Mouse (Mus musculus) testis, adult 2 months (tissue): Measurements from ENCODE around the gene Prkcsh. TPM values are rescaled to one million over a fixed set of nuclear protein-coding genes. Genes with fewer than 3 reads are reported as not detected.

Experiments used
- H3K27ac ChIP-seq: fragments of 200-500 bp; 2 replicates; pipeline ENCODE4 v1.5.1; 2012; ENCODE audit warnings: low read depth, low read length; ENCODE audit not compliant: control insufficient read depth, insufficient read depth
- H3K27me3 ChIP-seq: fragments of 200-500 bp; 2 replicates; pipeline ENCODE4 v1.6.1; 2012; ENCODE audit warnings: mild to moderate bottlenecking, low read length, moderate library complexity; ENCODE audit not compliant: control insufficient read depth, insufficient read depth
- H3K36me3 ChIP-seq: fragments of 200-500 bp; 2 replicates; pipeline ENCODE4 v1.6.1; 2012; ENCODE audit warnings: mild to moderate bottlenecking, low read length; ENCODE audit not compliant: control insufficient read depth, insufficient read depth
- H3K4me1 ChIP-seq: fragments of 200-500 bp; 2 replicates; pipeline ENCODE4 v1.6.1; 2012; ENCODE audit warnings: low read length; ENCODE audit not compliant: control insufficient read depth, insufficient read depth
- H3K4me3 ChIP-seq: fragments of 200-500 bp; 2 replicates; pipeline ENCODE4 v1.5.1; 2012; ENCODE audit warnings: low read depth, mild to moderate bottlenecking, low read length, moderate library complexity, mixed read lengths; ENCODE audit not compliant: control insufficient read depth
- CTCF ChIP-seq: fragments of 200-500 bp; IDR thresholded peaks from 2 replicates; pipeline ENCODE4 v1.5.1; 2012; ENCODE audit warnings: low read depth, mild to moderate bottlenecking, inconsistent platforms, low read length, moderate library complexity; ENCODE audit not compliant: control insufficient read depth, insufficient read depth, insufficient replicate concordance
- POLR2A ChIP-seq: fragments of 200-500 bp; IDR thresholded peaks from 2 replicates; pipeline ENCODE4 v1.6.1; 2012; ENCODE audit warnings: low read depth, mild to moderate bottlenecking, inconsistent platforms, low read length, moderate library complexity; ENCODE audit not compliant: control insufficient read depth
- polyA plus RNA-seq: library from polyadenylated mRNA; depleted of rRNA; stranded (reverse); fragments of >200 nt; gene quantifications from 2 replicates; pipeline ENCODE4 v1.2.3, GENCODE M21; 2012

Gene Prkcsh
- polyA plus RNA-seq, 1 experiment: 41.2 TPM

DNA sequence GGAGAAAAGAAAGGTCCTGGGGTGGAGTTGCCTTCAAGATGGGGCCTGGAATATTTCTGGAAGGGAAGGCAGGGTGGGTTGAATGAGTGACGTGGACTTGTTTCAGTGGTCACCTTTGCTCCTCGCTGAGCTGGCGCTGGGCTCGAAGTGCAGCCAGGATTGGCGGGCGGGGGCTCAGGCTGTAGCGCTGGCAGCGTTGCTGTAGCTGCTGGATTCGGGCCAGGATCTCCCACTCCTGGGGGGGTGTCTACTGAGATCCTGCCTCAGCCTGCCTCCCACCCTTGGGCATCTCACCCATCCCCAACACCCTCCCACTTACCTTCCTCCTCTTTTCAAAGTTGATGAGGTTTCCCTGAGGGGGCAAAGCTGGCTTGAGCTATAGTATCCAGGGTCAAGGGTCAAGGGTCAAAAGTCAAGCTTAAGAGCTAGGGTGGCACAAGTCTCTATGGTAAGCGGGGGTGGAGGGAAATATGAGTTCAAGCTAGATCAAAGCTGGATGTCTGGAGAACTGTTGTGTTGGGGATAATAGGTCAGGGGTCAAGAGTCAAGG lies 25.9 kb upstream of the Prkcsh start:
- TF ChIP-seq CTCF (no peak), POLR2A (no peak)
- Histone ChIP-seq H3K4me3 (no peak overlapping the region), H3K27ac (no peak overlapping the region), H3K27me3 (no peaks in the 10 kb centered on the region), H3K36me3 (no peaks in the 10 kb centered on the region), H3K4me1 (peaks cover 7% of the 10 kb centered on the region)

DNA sequence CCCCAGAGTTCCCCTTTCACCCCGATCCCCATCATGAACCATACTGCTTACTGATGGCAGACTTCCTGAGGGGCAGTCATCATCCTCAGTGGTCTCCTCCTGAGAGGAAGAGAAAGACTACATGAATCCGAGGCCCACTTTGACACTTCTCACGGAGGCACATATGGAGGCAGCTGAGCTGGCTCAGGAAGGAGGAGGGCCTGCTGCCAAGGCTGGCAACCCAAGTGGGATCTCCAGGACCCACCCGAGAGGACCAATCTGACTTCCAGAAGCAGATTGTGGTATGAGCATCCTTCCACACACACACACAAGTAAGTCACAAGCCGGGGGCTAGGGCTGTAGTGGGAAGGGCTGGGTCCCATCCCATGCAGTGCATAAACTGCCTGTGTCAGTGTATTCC lies 25.3 kb upstream of the Prkcsh start:
- no peak overlapping the region for H3K27ac ChIP-seq
- no peaks in the 10 kb centered on the region for H3K27me3 ChIP-seq
- H3K36me3 ChIP-seq: no peaks in the 10 kb centered on the region
- no peak for TF ChIP-seq CTCF
- no peak for TF ChIP-seq POLR2A
- H3K4me1 ChIP-seq: peaks cover 7% of the 10 kb centered on the region
- no peak overlapping the region for H3K4me3 ChIP-seq

DNA sequence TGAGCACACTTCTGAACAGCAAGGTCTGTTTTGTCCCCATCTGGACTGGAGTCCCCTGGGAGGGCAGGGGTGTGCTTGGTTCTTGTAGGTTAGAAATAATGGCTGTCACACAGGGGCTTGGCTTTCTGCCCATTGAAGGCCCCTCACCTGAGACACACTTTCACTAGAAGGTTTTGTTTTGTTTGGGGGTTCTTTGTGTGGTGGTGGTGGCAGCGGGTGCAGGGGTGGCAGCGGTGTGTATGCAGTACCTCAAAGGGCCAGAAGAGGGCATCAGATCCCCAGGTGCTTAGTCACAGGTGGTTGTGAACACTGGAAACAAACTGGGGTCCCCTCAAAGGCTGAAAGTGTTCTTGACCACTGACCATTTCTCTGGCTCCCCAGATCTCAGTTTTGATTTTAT lies 24.6 kb upstream of the Prkcsh start:
- H3K4me3 ChIP-seq: no peak overlapping the region
- H3K36me3 ChIP-seq: no peaks in the 10 kb centered on the region
- TF ChIP-seq CTCF (peak; percentile 75; the same call in 1 of the 2 replicates), POLR2A (no peak)
- H3K4me1 ChIP-seq: peaks cover 7% of the 10 kb centered on the region
- H3K27me3 ChIP-seq: no peaks in the 10 kb centered on the region
- H3K27ac ChIP-seq: no peak overlapping the region

DNA sequence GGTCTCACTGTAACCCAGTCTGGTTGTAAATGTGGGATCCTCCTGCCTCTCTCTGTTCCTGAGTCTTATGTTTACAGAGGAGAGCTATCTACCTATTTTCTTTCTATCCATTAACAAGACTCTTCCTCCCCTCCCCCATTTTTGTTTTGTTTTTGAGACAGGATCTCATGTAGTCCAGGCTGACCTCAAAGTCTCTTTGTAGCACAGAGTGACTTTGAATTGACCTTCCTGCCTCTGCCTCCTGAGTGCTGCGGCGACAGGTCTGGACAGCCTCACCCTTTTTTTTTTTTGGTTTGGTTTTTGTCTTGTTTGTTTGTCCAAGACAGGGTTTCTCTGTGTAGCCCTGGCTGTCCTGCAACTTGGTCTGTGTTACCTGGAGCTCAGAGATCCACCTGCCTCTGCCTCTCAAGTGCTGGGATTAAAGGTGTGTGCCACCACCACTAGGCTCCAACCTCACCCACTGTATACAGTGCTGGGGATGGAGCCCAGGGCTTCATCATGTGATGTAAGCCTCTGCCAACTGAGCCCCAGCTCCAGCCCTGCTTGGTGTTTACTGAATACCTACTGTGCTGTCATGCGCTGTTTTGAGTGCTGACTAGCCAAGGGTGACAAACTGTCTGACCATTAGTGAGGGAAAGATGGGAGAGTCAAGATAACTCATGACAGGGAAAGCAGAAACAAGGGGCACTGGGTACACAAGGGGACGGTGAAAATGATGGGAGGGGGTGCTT lies 24.0 kb upstream of the Prkcsh start:
- Histone ChIP-seq H3K27ac (no peak overlapping the region), H3K4me1 (peaks cover 7% of the 10 kb centered on the region), H3K27me3 (no peaks in the 10 kb centered on the region), H3K4me3 (no peak overlapping the region), H3K36me3 (no peaks in the 10 kb centered on the region)
- TF ChIP-seq POLR2A (no peak), CTCF (no peak)

DNA sequence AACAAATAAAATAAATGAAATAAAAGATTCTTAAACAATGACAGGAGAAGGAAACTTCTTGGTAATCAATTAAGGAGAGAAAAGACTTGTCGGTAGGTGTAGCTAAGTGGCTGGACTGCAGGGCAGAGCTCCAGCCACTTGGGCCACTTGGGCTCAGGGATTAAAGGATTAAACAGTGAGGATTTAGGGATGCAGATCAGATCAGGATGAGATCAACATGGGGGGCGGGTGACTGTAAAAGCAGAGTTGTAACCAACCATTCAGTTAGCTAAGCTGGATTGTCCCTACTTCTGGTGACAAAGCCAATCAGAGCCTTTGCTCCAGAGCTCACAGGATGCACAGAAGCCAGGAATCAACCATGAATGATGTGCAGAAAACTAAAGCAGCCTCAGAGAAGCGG lies 18.7 kb upstream of the Prkcsh start:
- Histone ChIP-seq H3K4me1 (peaks cover 17% of the 10 kb centered on the region), H3K27me3 (peaks cover 5% of the 10 kb centered on the region; the same call in 1 of the 2 replicates), H3K27ac (no peak overlapping the region), H3K4me3 (no peak overlapping the region), H3K36me3 (no peaks in the 10 kb centered on the region)
- TF ChIP-seq CTCF (no peak), POLR2A (no peak)

DNA sequence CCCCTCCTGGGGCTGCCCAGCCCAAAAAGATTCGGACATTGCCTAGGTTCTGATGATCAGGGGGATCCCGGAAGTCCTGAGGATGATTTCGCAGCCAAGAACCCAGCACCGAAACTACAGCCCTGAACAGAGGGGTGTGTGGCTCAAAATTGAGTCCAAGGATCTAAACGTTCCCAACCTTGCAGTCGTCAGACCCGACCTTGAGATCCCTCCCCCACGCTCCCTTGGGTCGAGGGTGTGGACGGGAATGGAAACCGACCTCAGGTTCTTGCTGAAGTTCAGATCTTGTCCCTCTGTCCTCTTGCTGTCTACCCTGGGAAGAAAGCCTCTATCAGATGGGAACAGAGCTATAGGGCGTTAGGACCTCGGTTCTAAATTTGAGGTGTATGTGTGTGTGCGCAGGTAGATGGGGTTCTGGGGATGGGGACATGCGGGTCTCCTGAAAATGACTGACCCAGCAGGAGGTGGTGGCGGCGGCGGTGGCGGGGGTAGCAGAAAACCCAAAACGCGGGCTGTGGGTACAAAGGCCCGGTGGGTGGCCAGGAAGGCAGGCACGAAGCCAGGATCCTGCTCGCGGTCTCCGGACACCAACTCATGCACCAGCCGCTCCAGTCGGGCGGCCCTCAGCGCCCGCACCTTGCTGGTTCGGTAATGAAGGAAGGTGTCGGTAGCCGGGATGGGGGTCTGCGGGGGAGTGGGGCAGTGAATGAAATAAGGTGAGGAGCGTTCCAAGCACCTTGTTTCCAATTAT lies 14.8 kb upstream of the Prkcsh start:
- Histone ChIP-seq H3K4me1 (peaks cover 26% of the 10 kb centered on the region), H3K27ac (no peak overlapping the region), H3K36me3 (peaks cover 2% of the 10 kb centered on the region), H3K27me3 (peaks cover 5% of the 10 kb centered on the region; the same call in 1 of the 2 replicates), H3K4me3 (no peak overlapping the region)
- TF ChIP-seq POLR2A: no peak
- TF ChIP-seq CTCF: no peak

DNA sequence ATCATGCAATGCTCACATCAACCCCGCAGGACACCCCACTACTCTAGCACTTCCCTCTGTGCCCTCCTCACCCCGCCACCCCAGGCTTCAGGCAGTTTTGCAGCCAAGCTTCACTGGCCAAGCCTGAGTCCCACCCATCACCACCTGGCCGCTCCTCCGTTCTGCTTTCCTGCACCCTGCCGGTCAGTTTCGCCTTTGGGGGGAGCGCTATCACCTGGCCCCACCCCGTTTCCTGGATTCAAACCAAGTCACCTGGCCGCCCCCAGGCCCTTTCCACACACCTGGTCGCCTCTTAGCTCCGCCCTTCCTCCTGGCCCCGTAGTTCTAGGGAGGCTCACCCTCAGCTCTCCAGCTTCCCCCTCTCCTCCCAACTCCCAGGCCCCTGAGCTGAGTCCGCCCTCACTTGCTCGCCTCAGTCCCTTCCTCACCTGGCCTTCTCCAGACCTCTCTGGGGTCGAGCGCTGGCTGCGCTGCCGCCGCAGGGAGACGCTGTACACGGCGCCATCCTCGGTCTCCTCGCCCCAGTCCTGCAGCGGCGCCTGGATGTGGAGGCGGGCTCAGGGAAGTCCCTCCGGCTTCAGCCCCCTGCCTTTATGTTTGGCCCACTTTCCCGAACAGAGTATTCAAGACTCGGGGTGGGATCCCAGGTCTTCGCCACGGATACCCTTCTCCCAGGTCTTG lies 14.0 kb upstream of the Prkcsh start:
- Histone ChIP-seq H3K27me3 (peaks cover 5% of the 10 kb centered on the region; the same call in 1 of the 2 replicates), H3K27ac (no peak overlapping the region), H3K4me1 (peaks cover 26% of the 10 kb centered on the region), H3K4me3 (peak overlapping the region; percentile 8), H3K36me3 (peaks cover 2% of the 10 kb centered on the region)
- no peak for TF ChIP-seq POLR2A
- TF ChIP-seq CTCF: no peak
